Mouse (Mus musculus) embryonic facial prominence, embryonic 10.5 days (tissue): ENCODE results near the gene Dbndd2. TPM values are rescaled to one million over a fixed set of nuclear protein-coding genes. Genes with fewer than 3 reads are reported as not detected.
A peak's percentile ranks its signal among the peaks of the same experiment; 100 is the strongest.

Experiments
- DNase-seq: peaks from one replicate; pipeline ENCODE4 v3.0.0-alpha.2; 2017; ENCODE audit warnings: low spot score
- H3K27ac ChIP-seq: fragments of 300-500 bp; sonication (generic); replicated peaks from 2 replicates; pipeline ENCODE4 v1.5.1; 2016; ENCODE audit warnings: mild to moderate bottlenecking
- H3K27me3 ChIP-seq: fragments of 300-500 bp; sonication (generic); replicated peaks from 2 replicates; pipeline ENCODE4 v1.6.1; 2016; ENCODE audit warnings: low read depth, mild to moderate bottlenecking; ENCODE audit not compliant: poor library complexity, severe bottlenecking
- H3K36me3 ChIP-seq: fragments of 300-500 bp; sonication (generic); replicated peaks from 2 replicates; pipeline ENCODE4 v1.6.1; 2016; ENCODE audit warnings: mild to moderate bottlenecking, moderate library complexity
- H3K4me1 ChIP-seq: fragments of 300-500 bp; sonication (generic); 2 replicates; pipeline ENCODE4 v1.6.1; 2016
- H3K4me3 ChIP-seq: fragments of 300-500 bp; sonication (generic); 2 replicates; pipeline ENCODE4 v1.5.1; 2016; ENCODE audit warnings: mild to moderate bottlenecking, moderate library complexity
- H3K9me3 ChIP-seq: fragments of 300-500 bp; sonication (generic); 2 replicates; pipeline ENCODE4 v1.6.1; 2016; ENCODE audit warnings: mild to moderate bottlenecking
- WGBS: fragments of 180-500 bp; shearing (Covaris S2); methylation state at CpG from one replicate; pipeline ENCODE4 v1.1.7; 2016; 5-methylcytosine and 5-hydroxymethylcytosine counted together
- polyA plus RNA-seq: library from polyadenylated mRNA; unstranded; fragments of >200 nt; fragmentation: Nextera tagmentation; extraction: Ambion mirVana; gene quantifications from 2 replicates; pipeline ENCODE4 v1.2.1, GENCODE M21; 2016

The Dbndd2 gene
- polyA plus RNA-seq, 1 experiment from 2014 or later: 1.8 TPM

GRCm38 (mm10) chr2:164494126-164494525, 8.2 kb downstream of the Dbndd2 start:
- H3K27me3 ChIP-seq: peaks cover 18% of the 10 kb centered on the region
- H3K27ac ChIP-seq: no peak overlapping the region
- no peaks in the 10 kb centered on the region for H3K9me3 ChIP-seq
- peaks cover 6% of the 10 kb centered on the region; the same call in 1 of the 2 replicates for H3K36me3 ChIP-seq
- WGBS: 47% methylated on average over 2 of the region's 2 CpGs
- H3K4me1 ChIP-seq: peaks cover 10% of the 10 kb centered on the region
- DNase-seq: no peak
- no peak overlapping the region for H3K4me3 ChIP-seq

DNA sequence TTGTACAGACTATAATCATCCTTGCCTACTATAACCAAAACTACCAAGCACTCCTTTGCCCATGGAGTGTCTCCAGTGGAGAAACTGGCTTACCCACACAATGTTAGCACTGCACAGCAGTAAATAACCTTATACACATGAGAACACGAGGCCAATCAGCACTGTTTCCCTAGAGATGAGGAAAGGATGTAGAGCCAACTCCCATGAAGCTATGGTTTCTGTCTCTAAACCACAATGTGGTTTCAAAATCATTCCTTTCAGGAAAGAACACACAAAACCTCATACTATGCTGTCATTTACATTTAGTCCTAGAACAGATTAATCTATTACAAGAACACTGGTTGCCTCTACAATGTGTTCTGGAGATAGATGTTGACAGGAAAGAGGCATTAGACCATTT, 10.4 kb downstream of the Dbndd2 start:
- WGBS: 76% methylated on average over 1 of the region's 1 CpGs
- H3K27ac ChIP-seq: no peak overlapping the region

GRCm38 (mm10) chr2:164496847-164497690, 11.2 kb downstream of the Dbndd2 start, which contains the start of gene Pigt:
Gene Pigt (plus strand): TSS chr2:164497520.
- 4% methylated on average over 43 of the region's 43 CpGs for WGBS
- Histone ChIP-seq H3K27me3 (0 out of 2 replicates have a peak, but pooled peaks cover 4% of the 10 kb centered on the region), H3K36me3 (peaks cover 29% of the 10 kb centered on the region), H3K9me3 (no peaks in the 10 kb centered on the region), H3K4me3 (peak within 1 kb of the TSS; percentile 95), H3K4me1 (peaks cover 10% of the 10 kb centered on the region), H3K27ac (peak within 1 kb of the TSS; percentile 86)
- peak; percentile 90 for DNase-seq

More for the DNA sequence above, 10.4 kb downstream of the Dbndd2 start:
- peaks cover 22% of the 10 kb centered on the region for H3K36me3 ChIP-seq
- no peaks in the 10 kb centered on the region for H3K9me3 ChIP-seq
- 0 out of 2 replicates have a peak, but pooled peaks cover 4% of the 10 kb centered on the region for H3K27me3 ChIP-seq
- DNase-seq: no peak
- H3K4me1 ChIP-seq: peaks cover 10% of the 10 kb centered on the region
- H3K4me3 ChIP-seq: peak overlapping the region; percentile 95

GRCm38 (mm10) chr2:164497691-164498268, 11.9 kb downstream of the Dbndd2 start:
- Histone ChIP-seq H3K36me3 (peaks cover 36% of the 10 kb centered on the region), H3K27me3 (0 out of 2 replicates have a peak, but pooled peaks cover 4% of the 10 kb centered on the region), H3K9me3 (no peaks in the 10 kb centered on the region), H3K27ac (peak overlapping the region; percentile 86), H3K4me1 (peaks cover 10% of the 10 kb centered on the region), H3K4me3 (peak overlapping the region; percentile 95)
- 6% methylated on average over 21 of the region's 21 CpGs for WGBS
- DNase-seq: no peak

DNA sequence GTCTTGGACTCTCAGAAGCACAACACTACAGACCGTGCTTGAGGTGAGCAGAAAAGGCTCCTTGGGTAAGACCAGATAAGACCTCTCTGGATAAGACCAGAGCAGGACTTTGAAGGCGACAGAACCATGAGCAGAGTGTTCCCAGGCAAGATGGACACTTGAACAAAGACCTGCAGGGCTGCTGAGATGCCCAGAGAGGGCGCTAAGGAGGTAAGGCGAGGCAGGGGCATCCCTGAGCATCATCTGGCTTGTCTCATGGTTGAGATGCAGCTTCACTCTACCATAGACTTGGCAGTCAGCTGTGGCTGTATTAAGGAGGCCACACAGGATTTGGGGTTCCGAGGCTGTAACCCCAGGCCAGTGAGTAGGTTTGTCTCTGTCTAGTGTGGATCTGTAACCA, 13.4 kb downstream of the Dbndd2 start:
- peaks cover 10% of the 10 kb centered on the region for H3K4me1 ChIP-seq
- no peak for DNase-seq
- WGBS: 74% methylated on average over 5 of the region's 5 CpGs
- no peak overlapping the region for H3K4me3 ChIP-seq
- H3K9me3 ChIP-seq: 0 out of 2 replicates have a peak, but pooled peaks cover 2% of the 10 kb centered on the region
- peaks cover 52% of the 10 kb centered on the region for H3K36me3 ChIP-seq
- H3K27me3 ChIP-seq: 0 out of 2 replicates have a peak, but pooled peaks cover 2% of the 10 kb centered on the region
- no peak overlapping the region for H3K27ac ChIP-seq

DNA sequence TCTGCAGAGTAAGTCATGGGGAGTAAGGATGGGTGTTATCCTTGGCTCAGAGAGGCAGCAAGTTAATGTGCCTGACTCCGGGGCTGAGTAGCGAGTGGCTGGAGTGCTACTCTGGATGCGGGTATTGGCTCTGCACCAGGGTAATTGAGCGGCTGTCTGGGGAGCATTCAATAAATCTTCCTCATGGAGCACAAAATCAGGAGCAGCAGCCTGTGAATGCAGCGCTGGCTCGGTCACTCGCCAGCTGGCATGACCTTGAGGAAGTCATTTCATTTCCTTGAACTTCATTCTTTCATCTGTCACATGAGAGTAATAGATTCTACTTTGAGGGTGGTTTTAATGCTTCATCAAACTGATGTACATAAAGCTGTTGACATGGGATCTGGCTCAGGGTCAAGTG, 14.6 kb downstream of the Dbndd2 start:
- Histone ChIP-seq H3K27ac (no peak overlapping the region), H3K27me3 (no peaks in the 10 kb centered on the region), H3K9me3 (peaks cover 12% of the 10 kb centered on the region; the same call in 1 of the 2 replicates), H3K36me3 (peaks cover 64% of the 10 kb centered on the region), H3K4me1 (peaks cover 10% of the 10 kb centered on the region), H3K4me3 (no peak overlapping the region)
- WGBS: 91% methylated on average over 7 of the region's 7 CpGs
- no peak for DNase-seq

- no peak overlapping the region for H3K4me3 ChIP-seq
- peaks cover 90% of the 10 kb centered on the region for H3K36me3 ChIP-seq
- H3K27me3 ChIP-seq: no peaks in the 10 kb centered on the region
- WGBS: 92% methylated on average over 3 of the region's 3 CpGs
- no peak for DNase-seq
- peaks cover 12% of the 10 kb centered on the region; the same call in 1 of the 2 replicates for H3K9me3 ChIP-seq
- H3K27ac ChIP-seq: no peak overlapping the region
- H3K4me1 ChIP-seq: no peaks in the 10 kb centered on the region
These were observed 19.0 kb downstream of the Dbndd2 start for GRCm38 (mm10) chr2:164504919-164505318.

GRCm38 (mm10) chr2:164505619-164506347, 19.9 kb downstream of the Dbndd2 start:
- WGBS: 93% methylated on average over 4 of the region's 4 CpGs
- Histone ChIP-seq H3K36me3 (peaks cover 81% of the 10 kb centered on the region), H3K27ac (no peak overlapping the region)

GRCm38 (mm10) chr2:164507811-164508210, 21.9 kb downstream of the Dbndd2 start:
- Histone ChIP-seq H3K27me3 (no peaks in the 10 kb centered on the region), H3K4me1 (0 out of 2 replicates have a peak, but pooled peaks cover 5% of the 10 kb centered on the region), H3K4me3 (no peak overlapping the region), H3K27ac (no peak overlapping the region), H3K36me3 (peaks cover 61% of the 10 kb centered on the region), H3K9me3 (peaks cover 12% of the 10 kb centered on the region; the same call in 1 of the 2 replicates)
- no peak for DNase-seq
- 87% methylated on average over 19 of the region's 19 CpGs for WGBS

More at GRCm38 (mm10) chr2:164505619-164506347, 19.9 kb downstream of the Dbndd2 start:
- no peak for DNase-seq
- no peak overlapping the region for H3K4me3 ChIP-seq
- 0 out of 2 replicates have a peak, but pooled peaks cover 1% of the 10 kb centered on the region for H3K4me1 ChIP-seq
- no peaks in the 10 kb centered on the region for H3K27me3 ChIP-seq
- peaks cover 12% of the 10 kb centered on the region; the same call in 1 of the 2 replicates for H3K9me3 ChIP-seq

DNA sequence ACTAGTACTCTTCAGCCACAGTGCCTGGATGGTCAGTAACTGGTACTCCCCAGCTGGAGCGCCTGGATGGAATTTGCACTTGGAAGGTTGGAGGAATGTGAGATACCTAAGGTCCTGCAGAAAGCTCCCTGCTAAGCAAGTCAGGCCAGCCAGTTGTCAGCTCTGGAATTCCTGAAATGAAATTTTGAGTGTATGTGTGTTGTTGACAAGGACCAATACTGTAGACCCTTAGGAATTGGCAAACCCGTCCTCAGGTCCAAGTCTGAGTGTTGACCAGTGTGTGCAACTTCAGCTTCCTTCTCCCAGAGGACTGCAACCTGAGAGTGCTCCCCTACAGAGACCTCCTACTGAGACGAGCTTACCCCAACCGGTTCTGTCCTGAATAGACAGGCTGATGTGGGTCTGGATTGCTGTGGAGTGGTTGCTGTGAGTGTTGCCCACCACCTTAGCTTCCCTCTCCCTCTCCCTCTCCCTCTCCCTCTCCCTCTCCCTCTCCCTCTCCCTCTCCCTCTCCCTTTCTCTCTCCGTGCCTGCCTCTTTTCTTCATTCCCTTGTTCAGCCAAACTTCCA, 24.8 kb downstream of the Dbndd2 start:
- 38% methylated on average over 5 of the region's 5 CpGs for WGBS
- Histone ChIP-seq H3K36me3 (peaks cover 32% of the 10 kb centered on the region), H3K4me1 (0 out of 2 replicates have a peak, but pooled peaks cover 5% of the 10 kb centered on the region), H3K9me3 (no peaks in the 10 kb centered on the region), H3K27ac (peak overlapping the region; percentile 61; the same call in 1 of the 2 replicates), H3K27me3 (no peaks in the 10 kb centered on the region), H3K4me3 (no peak overlapping the region)
- no peak for DNase-seq

DNA sequence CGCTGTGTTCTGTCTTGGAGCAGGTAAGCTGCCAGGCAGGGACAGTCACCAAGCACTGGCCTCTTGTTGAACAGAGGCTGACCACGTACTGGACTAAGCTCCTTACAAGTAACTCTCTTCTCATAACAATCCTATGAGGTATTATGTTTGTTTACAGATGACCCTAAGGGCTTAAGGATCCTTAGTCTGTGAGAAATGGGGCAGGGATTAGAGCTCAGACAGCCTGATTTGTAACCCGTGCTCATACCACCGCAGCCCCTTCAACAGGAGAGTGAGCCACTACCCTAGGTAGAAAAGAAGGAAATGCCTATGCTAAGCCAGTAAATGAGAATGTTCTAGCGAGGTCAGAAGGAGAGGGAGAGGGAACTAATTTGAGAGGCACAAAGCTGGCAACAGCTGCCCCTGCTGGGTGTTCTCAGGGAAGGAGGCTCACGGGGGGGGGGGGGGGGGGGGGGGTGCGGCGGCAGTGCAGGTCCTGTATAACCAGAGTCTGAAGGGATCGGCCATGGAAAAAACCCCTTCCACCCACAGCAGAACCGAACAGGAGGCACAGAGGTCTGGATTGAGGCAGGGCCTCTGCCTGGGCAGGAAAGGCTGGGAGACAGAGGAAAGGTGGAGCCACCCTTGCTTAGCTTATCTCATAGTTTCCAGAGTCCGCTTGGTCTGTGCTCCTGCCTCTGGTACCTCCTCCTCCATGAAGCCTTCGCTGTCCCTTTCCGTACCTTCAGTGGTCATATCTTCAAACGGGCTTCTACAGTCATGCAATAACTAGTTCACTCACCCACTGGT, 26.4 kb downstream of the Dbndd2 start:
- H3K27ac ChIP-seq: no peak overlapping the region
- H3K36me3 ChIP-seq: peaks cover 16% of the 10 kb centered on the region
- no peaks in the 10 kb centered on the region for H3K27me3 ChIP-seq
- H3K4me1 ChIP-seq: 0 out of 2 replicates have a peak, but pooled peaks cover 5% of the 10 kb centered on the region
- H3K9me3 ChIP-seq: 0 out of 2 replicates have a peak, but pooled peaks cover 5% of the 10 kb centered on the region
- WGBS: 63% methylated on average over 14 of the region's 14 CpGs
- H3K4me3 ChIP-seq: no peak overlapping the region
- DNase-seq: no peak
